Mouse (Mus musculus): ENCODE measurements around the gene Olfr389.

Gene Olfr389

DNA sequence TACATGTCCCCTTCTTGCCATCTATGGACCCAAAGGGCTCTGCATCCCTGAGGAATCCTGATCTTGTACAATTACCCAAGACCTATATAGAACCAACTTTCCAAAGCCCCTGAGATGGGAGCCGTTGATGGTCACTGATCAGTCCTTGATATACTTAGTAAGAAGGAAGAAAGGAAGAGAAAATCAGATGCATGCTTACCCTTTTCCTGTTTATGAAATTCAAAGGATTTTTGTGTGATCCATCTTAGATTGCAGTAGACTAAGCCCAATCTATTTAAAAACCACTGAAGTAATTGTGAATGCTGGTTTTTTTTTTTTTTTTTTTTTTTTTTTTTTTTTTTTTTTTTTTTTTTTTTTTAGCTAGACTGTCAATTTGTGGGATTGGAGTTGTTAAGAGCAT, at the start of gene Olfr389:
Olfr389 (minus strand) TSS at position 101 of the 400 bp plus-strand sequence.
- no peak for DNase-seq (ENCODE audit: low spot score)

DNA sequence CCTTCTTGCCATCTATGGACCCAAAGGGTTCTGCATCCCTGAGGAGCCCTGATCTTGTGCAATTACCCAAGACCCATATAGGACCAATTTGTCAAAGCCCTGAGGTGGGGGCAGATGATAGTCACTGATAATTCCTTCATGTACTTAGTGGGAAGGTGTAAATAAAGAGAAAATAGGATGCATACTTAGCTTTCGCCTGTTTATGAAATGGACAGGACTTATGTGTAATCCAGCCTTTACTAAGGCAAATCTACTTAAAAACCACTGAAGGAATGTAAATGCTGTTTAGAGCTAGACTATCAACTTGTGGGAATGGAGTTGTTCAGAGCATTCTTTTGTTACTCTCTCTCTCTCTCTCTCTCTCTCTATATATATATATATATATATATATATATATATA, 36.4 kb upstream of the Olfr389 start, which contains the start of gene Olfr392:
Olfr392 (minus strand) TSS at position 101 of the 400 bp plus-strand sequence.
- no peak for DNase-seq (ENCODE audit: low spot score)

DNA sequence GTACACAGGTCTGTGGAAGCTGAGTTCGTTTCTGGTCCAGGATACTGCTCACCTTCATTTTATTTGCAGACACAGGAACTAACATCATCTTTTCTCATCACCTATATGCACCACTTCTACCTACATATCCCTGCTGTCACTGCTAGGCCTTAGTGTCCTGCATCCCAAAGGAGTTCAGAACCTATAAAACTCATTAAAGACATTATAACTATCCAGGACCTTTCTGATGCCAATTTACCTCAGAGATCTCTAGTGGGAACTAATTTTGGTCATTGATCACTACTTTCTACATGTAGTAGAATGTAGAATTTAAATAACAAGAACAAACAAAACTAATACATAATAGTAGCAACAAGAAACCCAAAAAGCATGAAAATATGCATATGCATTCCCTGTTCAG, 22.4 kb upstream of the Olfr389 start, which contains the start of gene Olfr391-ps:
Olfr391-ps (minus strand) TSS at position 101 of the 400 bp plus-strand sequence.
- DNase-seq (ENCODE audit: low spot score): no peak

DNA sequence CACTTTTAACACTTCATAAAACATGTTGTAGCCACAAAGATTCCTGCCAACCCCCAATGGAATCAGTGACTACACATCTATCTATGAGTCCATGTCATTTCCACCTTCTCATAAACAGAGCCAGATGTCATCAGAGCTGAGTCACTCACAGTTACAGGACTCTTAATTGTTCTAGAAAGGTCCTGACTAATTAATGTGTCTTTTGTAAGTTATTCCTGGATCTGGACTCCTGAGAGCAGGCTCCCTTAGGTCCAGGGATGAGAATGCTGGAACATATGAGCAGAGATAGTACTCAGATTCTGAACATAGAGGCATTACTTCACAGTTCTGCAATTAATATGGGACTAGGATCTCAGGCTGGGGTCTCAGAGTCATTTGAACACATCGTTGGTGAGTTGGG, 2.2 kb upstream of the Olfr389 start, which contains the start of gene Olfr390:
Olfr390 (plus strand) TSS at position 301 of the 400 bp plus-strand sequence.
- DNase-seq (ENCODE audit: low spot score): no peak

DNA sequence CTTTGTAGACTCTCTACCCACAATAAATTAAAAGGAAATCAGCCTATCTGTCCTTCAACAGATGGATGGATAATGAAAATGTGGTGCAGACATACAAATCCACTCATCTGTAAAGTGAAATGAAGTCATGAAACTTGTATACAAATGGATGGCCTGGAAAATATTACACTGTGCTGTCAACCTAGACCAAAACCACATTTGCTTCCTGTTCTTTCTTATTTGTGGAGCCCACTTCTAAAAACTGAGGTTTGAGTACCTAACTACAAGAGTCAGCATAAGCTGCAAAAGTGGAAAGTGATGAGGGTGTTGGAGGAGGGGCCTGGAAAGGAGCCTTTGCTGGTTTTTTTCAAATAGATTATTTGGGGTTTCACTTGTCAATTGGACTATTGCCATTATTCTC, 21.4 kb downstream of the Olfr389 start:
- DNase-seq (ENCODE audit: low spot score): no peak

Data from ovary, adult 18-20 months (tissue).